Mouse (Mus musculus) hindbrain, embryonic 15.5 days (tissue): ENCODE results near the gene St3gal3. TPM values are rescaled to one million over a fixed set of nuclear protein-coding genes. Genes with fewer than 3 reads are reported as not detected.
A peak's percentile ranks its signal among the peaks of the same experiment; 100 is the strongest.

Experiments used
- ATAC-seq: fragments of 200-750 bp; cut with Nextera tagmentation; 2 replicates; pipeline ENCODE4 v1.8.0; 2017; ENCODE audit warnings: low read depth, moderate number of reproducible peaks, moderate TSS enrichment; ENCODE audit not compliant: low FRiP score
- H3K27ac ChIP-seq: fragments of 300-500 bp; sonication (generic); replicated peaks from 2 replicates; pipeline ENCODE4 v1.5.1; 2015; ENCODE audit warnings: mild to moderate bottlenecking, inconsistent platforms
- H3K27me3 ChIP-seq: fragments of 300-500 bp; sonication (generic); 2 replicates; pipeline ENCODE4 v1.6.1; 2015; ENCODE audit warnings: control low read depth, inconsistent platforms
- H3K36me3 ChIP-seq: fragments of 300-500 bp; sonication (generic); 2 replicates; pipeline ENCODE4 v1.6.1; 2015; ENCODE audit warnings: control low read depth, inconsistent platforms
- H3K4me1 ChIP-seq: fragments of 300-500 bp; sonication (generic); replicated peaks from 2 replicates; pipeline ENCODE4 v1.6.1; 2015; ENCODE audit warnings: control low read depth, inconsistent platforms
- H3K4me2 ChIP-seq: fragments of 300-500 bp; sonication (generic); 2 replicates; pipeline ENCODE4 v1.6.1; 2015; ENCODE audit warnings: moderate library complexity, mild to moderate bottlenecking, inconsistent platforms
- H3K4me3 ChIP-seq: fragments of 300-500 bp; sonication (generic); 2 replicates; pipeline ENCODE4 v1.5.1; 2015; ENCODE audit warnings: mild to moderate bottlenecking, inconsistent platforms
- H3K9ac ChIP-seq: fragments of 300-500 bp; sonication (generic); 2 replicates; pipeline ENCODE4 v1.6.1; 2015; ENCODE audit warnings: inconsistent platforms
- H3K9me3 ChIP-seq: fragments of 300-500 bp; sonication (generic); 2 replicates; pipeline ENCODE4 v1.6.1; 2016; ENCODE audit warnings: control low read depth, inconsistent platforms
- WGBS: fragments of 180-500 bp; shearing (Covaris S2); methylation state at CpG from one replicate; pipeline ENCODE4 v1.1.7; 2015; 5-methylcytosine and 5-hydroxymethylcytosine counted together
- polyA plus RNA-seq: library from polyadenylated mRNA; unstranded; fragments of >200 nt; fragmentation: Nextera tagmentation; extraction: Ambion mirVana; gene quantifications from 2 replicates; pipeline ENCODE4 v1.2.1, GENCODE M21; 2015

The St3gal3 gene
- polyA plus RNA-seq: 13.5 and 15.0 TPM in 2 replicates

DNA sequence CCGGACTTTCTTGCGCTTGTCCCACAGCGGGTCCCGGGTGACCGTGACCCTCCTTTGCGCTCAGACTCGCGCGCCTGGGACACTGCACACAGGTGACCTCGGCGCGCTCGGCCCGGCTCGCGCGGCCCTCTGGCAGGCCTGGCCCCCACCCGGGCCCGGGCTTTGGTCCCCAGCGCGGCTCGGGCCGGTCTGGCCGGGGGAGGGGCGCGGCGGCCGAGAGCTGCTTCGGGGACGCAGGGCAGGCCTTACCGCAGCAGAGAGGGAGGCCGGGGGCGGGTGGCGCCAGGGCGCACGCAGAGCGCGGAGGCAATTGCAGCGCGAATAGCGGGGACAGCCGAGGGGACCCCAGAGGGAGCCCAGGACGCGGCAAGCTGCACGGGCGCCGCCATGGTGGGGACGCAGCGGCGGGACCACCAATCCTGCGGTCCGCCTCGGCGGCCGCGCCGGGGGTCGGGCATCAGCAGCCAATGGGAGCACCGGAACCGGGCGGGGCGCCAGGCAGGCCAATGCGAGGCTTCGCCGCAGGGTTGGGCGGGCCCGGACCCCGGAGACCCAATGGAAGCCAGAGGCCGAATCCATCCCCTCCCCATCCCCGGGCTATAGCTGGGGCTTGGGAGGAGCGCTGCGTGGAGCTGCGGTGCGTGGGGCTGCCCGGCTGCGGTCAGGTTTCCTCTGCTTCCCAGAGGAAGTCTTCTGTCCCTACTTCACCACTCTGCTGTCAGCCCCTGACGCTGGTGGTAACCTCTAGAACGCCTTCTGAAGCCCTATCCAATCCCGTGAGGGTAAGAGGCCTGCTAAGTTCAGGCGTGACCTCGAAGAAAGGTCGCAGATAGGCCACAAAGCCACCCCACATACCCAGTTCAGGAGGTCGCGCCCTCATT lies at the start of gene St3gal3:
St3gal3 (minus strand) TSS at position 430 of the 881 bp plus-strand sequence.
- Histone ChIP-seq H3K4me3 (peak within 1 kb of the TSS; percentile 74), H3K36me3 (peaks cover 25% of the 10 kb centered on the region), H3K4me1 (peaks cover 21% of the 10 kb centered on the region), H3K9me3 (no peaks in the 10 kb centered on the region), H3K27me3 (no peaks in the 10 kb centered on the region), H3K9ac (peak within 1 kb of the TSS; percentile 75), H3K4me2 (peak within 1 kb of the TSS; percentile 92), H3K27ac (peak within 1 kb of the TSS; percentile 78)
- under 1% methylated on average over 76 of the region's 84 CpGs for WGBS
- ATAC-seq: peak; percentile 98

DNA sequence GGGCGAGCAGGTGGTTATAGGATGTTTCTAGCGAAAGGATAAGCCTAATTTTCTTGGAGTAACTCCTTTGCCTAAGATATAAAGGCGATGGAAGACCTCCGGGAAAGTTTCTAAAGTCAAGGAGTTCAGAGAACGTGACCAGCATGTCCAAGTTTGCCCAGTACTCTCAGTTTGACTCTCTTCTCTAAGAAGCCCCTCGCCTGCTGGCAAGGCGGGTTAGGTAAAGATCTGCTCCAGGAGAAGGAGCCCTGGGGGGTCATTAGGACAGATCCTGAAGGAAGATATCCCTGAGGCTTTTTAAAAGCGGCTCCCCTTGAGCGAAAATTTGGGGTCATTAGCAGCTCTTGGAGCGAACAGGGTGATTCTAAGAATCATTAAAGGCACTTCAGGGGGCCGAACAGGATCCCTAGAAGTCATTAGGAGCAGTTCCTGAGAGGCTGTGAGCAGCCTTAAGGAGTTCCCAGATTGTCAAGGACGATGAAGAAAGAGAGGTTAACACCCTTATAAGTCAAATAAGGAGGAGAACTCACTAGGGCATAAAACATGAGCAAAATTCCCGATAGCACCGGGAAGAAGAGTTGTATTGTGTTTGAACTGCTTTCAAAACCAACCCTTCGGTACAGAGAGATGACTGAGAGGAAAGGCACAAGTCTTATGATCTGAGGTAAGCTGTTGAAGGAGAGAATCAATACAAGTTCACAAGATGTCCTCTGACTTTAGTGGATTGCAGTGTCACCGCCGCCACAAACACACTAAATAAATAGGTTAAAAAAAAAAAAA lies 45.8 kb upstream of the St3gal3 start:
- Histone ChIP-seq H3K4me1 (peaks cover 17% of the 10 kb centered on the region), H3K36me3 (peaks cover 19% of the 10 kb centered on the region), H3K4me2 (peak overlapping the region; percentile 79), H3K9ac (peak overlapping the region; percentile 48), H3K27me3 (no peaks in the 10 kb centered on the region), H3K9me3 (no peaks in the 10 kb centered on the region), H3K4me3 (peak overlapping the region; percentile 57), H3K27ac (peak overlapping the region; percentile 95)
- WGBS: 13% methylated on average over 17 of the region's 17 CpGs
- 0 out of 2 replicates have a peak, but pooled peaks have one; percentile 1 for ATAC-seq

DNA sequence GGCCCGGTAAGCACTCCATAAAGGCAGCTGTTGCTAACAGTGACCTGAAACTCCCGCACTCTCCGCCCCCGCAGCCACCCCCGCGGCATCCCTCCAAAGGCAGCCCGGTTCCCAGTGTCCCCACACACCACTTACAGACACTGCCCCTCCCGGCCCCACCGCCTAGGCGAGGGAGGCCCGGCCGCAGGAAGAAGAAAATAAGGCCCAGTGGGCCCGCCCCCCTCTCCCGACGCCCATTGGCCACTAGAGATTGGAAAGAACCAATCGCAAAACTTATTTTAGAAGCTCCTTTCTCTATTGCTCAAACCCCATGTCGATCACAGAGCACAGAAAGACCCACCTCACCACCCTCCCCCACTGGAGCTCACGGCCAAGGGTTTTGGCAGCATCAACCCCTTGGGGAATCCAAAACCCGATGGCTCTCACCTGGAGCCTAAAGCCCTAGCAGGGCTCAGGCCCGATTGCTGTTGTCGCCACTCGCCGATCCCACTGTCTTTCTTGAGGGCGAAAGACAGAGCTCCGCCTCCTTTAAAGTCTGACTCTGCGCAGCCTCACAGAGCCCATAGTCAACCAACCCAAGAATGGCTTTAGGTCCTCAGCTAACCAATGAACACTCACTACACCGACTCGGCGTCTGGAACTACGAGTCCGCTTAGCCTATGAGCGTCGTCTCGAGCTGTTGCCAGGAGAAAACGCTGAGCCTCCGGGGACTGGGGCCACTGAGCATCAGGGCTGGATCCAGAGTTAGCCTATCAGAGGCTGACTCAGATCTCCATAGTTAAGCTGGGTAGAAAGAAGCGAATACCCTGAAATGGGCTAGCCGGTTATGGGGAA lies 45.0 kb upstream of the St3gal3 start, which contains the start of gene Kdm4a:
Kdm4a (minus strand) TSS at position 577 of the 834 bp plus-strand sequence.
- Histone ChIP-seq H3K4me1 (peaks cover 17% of the 10 kb centered on the region), H3K27me3 (no peaks in the 10 kb centered on the region), H3K36me3 (peaks cover 27% of the 10 kb centered on the region), H3K4me2 (peak within 1 kb of the TSS; percentile 79), H3K4me3 (peak within 1 kb of the TSS; percentile 57), H3K9me3 (no peaks in the 10 kb centered on the region), H3K27ac (peak within 1 kb of the TSS; percentile 95), H3K9ac (peak within 1 kb of the TSS; percentile 56)
- WGBS: under 1% methylated on average over 38 of the region's 38 CpGs
- ATAC-seq: peak; percentile 100

DNA sequence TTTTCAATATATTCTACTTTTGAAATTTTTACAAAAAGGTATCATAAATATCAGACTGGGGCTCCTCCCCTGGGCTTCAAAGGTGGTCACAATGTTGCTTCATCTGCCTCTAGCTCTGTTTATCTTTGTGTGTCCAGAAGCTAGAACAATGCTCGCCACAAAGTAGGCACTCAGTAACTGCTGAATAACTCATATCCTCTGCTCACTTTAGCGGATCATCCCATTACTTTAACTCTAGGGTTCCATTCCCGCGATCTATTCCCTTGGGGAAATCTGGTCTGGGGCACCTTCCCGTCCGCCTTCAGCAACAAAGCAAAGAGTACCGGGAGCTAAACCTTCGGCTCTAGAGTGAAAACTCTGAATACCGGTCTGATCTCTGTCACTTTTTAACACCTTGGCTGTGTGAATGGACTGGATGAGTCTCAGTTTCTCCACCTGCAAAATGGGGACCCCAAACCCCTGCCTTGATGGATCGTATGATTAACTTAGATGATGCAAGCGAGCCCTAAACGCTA lies 44.3 kb upstream of the St3gal3 start:
- Histone ChIP-seq H3K4me3 (peak overlapping the region; percentile 57), H3K27me3 (no peaks in the 10 kb centered on the region), H3K9ac (peak overlapping the region; percentile 56), H3K4me1 (peaks cover 17% of the 10 kb centered on the region), H3K36me3 (peaks cover 34% of the 10 kb centered on the region), H3K27ac (peak overlapping the region; percentile 95), H3K9me3 (no peaks in the 10 kb centered on the region), H3K4me2 (peak overlapping the region; percentile 59)
- ATAC-seq: no peak
- under 1% methylated on average over 12 of the region's 12 CpGs for WGBS

DNA sequence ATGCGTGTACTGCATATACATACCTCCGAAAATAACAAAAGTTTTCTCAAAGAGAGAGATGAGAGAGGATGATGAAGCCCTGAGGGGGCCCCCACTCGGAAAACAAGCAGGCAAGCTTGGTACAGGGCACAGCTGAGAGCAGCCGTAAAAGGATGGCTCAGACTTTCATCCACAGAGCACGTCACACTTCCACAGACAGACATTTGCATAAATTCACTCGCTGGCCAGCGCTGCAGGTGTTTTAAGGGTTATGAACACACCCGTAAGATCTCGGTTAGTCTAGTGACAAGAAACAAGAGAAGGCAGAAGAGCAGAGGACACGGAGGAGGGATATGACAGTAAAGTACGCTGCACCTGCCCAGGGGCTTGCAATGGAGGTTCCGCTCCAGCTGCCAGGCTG lies 37.7 kb upstream of the St3gal3 start:
- ATAC-seq: no peak
- no peak overlapping the region for H3K4me3 ChIP-seq
- H3K27me3 ChIP-seq: no peaks in the 10 kb centered on the region
- no peak overlapping the region for H3K4me2 ChIP-seq
- H3K27ac ChIP-seq: no peak overlapping the region
- no peaks in the 10 kb centered on the region for H3K4me1 ChIP-seq
- H3K36me3 ChIP-seq: peaks cover 97% of the 10 kb centered on the region
- no peak overlapping the region for H3K9ac ChIP-seq
- H3K9me3 ChIP-seq: no peaks in the 10 kb centered on the region
- WGBS: 94% methylated on average over 12 of the region's 12 CpGs

DNA sequence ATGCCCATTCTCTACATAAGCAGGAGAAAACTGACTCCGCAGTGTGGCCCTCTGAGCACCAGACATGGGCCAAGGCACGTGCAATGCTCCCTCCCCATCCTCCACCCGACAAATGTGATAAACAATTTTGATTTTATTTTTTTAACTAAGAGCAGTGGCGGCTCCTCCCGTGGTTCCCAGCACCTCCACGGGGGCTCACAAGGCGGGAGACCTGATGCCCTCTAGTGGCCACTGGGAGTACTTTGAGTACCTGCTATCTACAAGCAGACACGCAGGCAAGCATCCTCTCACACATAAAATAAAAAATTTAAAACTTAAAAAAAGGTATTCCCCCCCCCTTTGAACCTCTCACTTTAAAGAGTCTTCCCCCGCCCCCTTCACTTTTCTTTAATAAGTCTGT lies 36.3 kb upstream of the St3gal3 start:
- Histone ChIP-seq H3K9ac (no peak overlapping the region), H3K4me3 (no peak overlapping the region), H3K4me1 (no peaks in the 10 kb centered on the region), H3K4me2 (no peak overlapping the region), H3K27ac (no peak overlapping the region), H3K9me3 (no peaks in the 10 kb centered on the region), H3K27me3 (no peaks in the 10 kb centered on the region), H3K36me3 (peaks cover 98% of the 10 kb centered on the region)
- WGBS: 88% methylated on average over 9 of the region's 9 CpGs
- no peak for ATAC-seq

DNA sequence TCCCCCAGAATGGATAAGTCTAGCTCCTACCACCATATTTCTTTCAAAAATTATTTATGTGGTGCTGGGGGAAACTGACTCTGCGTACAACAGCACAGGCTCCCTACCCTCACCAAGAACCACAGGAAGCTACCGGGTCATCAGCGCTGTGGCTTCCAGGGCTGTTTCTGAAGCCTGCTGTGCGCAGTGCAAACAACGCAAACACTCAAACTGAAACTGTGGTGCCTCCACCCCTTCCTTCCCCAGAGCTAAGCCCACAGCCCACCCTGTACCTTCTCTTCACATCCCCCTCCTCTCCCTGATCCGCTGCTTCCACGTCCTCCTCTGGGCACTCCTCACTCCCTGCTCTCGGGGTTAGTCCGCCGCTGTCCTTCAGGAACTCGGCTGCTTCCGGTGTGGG lies 27.4 kb upstream of the St3gal3 start:
- ATAC-seq: no peak

DNA sequence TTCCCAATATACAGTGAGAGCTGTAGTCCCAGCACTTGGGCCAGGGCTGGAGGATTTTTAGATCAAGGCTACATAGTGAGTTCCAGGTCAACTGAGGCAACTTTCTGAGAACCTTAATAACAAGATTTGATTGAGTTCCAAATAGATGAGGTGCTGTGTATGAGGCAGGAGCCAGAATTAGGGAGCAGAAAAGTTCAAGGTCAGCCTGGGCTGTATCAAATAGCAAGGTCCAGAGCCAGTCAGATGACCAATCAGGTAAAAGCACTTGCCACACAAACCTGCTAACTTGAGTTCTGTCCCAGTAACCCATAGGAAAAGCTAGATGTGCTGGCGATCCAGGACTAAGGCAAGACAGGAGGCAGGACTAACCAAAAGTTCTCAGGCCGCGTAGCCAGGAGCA lies 23.0 kb upstream of the St3gal3 start:
- H3K27me3 ChIP-seq: no peaks in the 10 kb centered on the region
- no peak overlapping the region for H3K27ac ChIP-seq
- H3K36me3 ChIP-seq: peaks cover 93% of the 10 kb centered on the region
- H3K9ac ChIP-seq: no peak overlapping the region
- no peak overlapping the region for H3K4me3 ChIP-seq
- no peaks in the 10 kb centered on the region for H3K9me3 ChIP-seq
- H3K4me1 ChIP-seq: no peaks in the 10 kb centered on the region
- ATAC-seq: no peak
- H3K4me2 ChIP-seq: no peak overlapping the region
- WGBS: 95% methylated on average over 3 of the region's 3 CpGs

More for the DNA sequence above, 27.4 kb upstream of the St3gal3 start:
- Histone ChIP-seq H3K9me3 (no peaks in the 10 kb centered on the region), H3K4me2 (no peak overlapping the region), H3K9ac (no peak overlapping the region), H3K4me1 (no peaks in the 10 kb centered on the region), H3K36me3 (peaks cover 93% of the 10 kb centered on the region), H3K4me3 (no peak overlapping the region), H3K27ac (no peak overlapping the region), H3K27me3 (no peaks in the 10 kb centered on the region)
- WGBS: 95% methylated on average over 12 of the region's 12 CpGs

DNA sequence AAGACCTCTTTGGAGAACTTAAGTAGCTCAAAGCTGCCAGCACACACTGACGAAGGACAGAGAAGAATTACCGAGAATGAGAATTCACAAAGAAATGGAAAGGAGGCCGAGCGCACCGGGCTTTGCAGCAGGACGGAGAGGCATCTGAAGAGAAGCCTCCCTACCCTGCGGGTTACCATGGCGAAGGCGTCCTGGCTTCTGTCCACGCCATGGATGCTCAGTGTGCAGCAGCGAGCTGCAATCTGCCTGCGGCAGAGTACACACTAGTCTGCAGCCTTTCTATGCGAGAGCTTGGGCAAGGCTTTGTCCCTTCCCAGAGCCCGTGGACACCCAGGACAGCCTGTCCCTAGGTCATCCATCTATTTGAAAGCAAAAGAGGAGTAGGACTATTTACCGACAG lies 21.8 kb upstream of the St3gal3 start:
- no peaks in the 10 kb centered on the region for H3K9me3 ChIP-seq
- WGBS: 58% methylated on average over 15 of the region's 15 CpGs

DNA sequence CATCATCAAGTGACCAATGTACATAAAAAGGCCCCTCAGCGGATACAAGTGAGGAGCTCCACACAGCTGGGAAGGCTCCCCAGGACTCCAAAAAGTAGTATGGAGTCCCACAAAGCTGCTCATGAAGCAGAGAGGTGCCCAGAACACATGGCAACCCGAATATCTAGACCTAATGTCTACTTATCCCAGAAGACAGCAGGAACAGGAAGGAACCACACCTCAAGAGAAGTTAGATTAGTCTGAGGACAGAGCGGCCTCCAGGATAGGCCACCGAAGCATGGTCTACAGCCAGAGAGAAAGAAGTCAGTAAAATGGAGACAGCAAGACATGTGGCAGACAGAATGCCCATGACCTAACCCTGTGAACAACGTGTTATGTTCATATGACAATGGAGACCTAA lies 20.2 kb upstream of the St3gal3 start:
- 94% methylated on average over 5 of the region's 5 CpGs for WGBS
- Histone ChIP-seq H3K27me3 (no peaks in the 10 kb centered on the region), H3K4me2 (no peak overlapping the region), H3K27ac (no peak overlapping the region), H3K36me3 (peaks cover 88% of the 10 kb centered on the region), H3K9ac (no peak overlapping the region), H3K4me1 (no peaks in the 10 kb centered on the region), H3K9me3 (no peaks in the 10 kb centered on the region), H3K4me3 (no peak overlapping the region)
- no peak for ATAC-seq

More for the DNA sequence above, 21.8 kb upstream of the St3gal3 start:
- Histone ChIP-seq H3K4me2 (no peak overlapping the region), H3K27me3 (no peaks in the 10 kb centered on the region), H3K9ac (no peak overlapping the region), H3K36me3 (peaks cover 92% of the 10 kb centered on the region), H3K4me1 (no peaks in the 10 kb centered on the region), H3K27ac (no peak overlapping the region), H3K4me3 (no peak overlapping the region)
- peak; percentile 69; the same call in 1 of the 2 replicates for ATAC-seq
